Mouse (Mus musculus): ENCODE measurements around the gene Adsl. TPM values are rescaled to one million over a fixed set of nuclear protein-coding genes. Genes with fewer than 3 reads are reported as not detected.

Adsl gene
- 79.2 TPM for polyA plus RNA-seq (2017; shearing (Covaris generic))

GRCm38 (mm10) chr15:80948145-80949135 lies at the start of gene Adsl:
Gene Adsl, plus strand, starts transcription at chr15:80948490.

DNA sequence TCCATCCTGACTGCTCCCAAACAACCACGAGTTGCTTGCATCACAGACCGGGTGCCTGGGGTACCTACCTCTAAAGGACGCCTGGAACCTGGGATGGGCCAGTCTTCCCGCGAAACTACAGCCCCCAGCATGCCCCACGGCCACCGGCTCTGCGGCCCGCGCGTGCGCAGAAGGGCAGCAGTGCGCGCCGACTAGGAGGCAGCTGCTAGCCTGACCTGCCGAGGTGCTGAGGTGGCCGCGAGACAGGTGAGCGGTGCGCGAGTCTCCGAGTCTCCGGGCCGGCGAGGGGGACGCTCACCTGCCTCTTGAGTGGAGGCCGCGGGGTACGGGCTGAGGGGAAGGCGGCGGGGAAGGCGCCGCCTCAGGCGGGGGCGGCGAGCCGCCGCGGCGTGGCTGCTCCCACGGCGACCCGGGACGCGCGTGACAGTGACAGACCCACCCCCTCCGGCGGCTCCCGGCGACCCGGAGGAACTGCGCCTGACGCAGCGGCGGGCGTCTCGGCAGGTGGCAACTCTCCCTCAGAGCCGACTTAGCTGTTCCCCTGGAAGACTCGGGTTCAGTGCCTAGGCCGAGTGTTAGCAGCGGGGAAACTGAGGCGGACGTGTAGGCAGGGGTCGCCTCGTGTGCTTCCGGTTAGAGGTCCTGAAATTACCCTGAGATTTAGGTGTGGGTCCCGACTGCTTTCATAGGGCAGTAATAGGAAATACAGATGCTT lies 29.5 kb downstream of the Adsl start, which contains the start of gene Sgsm3:
Gene Sgsm3 (plus strand): TSS at position 146 of the 715 bp plus-strand sequence.

Other genes with a start within 250 kb of the Adsl start
- gene Tnrc6b, start 237.2 kb upstream of the Adsl start, polyA plus RNA-seq (2017; shearing (Covaris generic)) = 51.2 TPM
- 8.3 TPM for gene Sgsm3, start 29.3 kb downstream of the Adsl start, polyA plus RNA-seq (2017; shearing (Covaris generic))
- gene Mrtfa, start 242.3 kb downstream of the Adsl start, polyA plus RNA-seq (2017; shearing (Covaris generic)) = 65.4 TPM